Mouse (Mus musculus) embryo, embryonic 10 days (tissue): ENCODE measurements around the gene Creb5.

Source experiments
- DNase-seq: peaks from one replicate; pipeline ENCODE4 v3.0.0-alpha.2; 2015; ENCODE audit warnings: low spot score

The Creb5 gene

GRCm38 (mm10) chr6:53706604-53707330 is 419.7 kb downstream of the Creb5 start:
- no peak for DNase-seq

GRCm38 (mm10) chr6:53707795-53708194 is 420.7 kb downstream of the Creb5 start:
- DNase-seq, result no peak

- DNase-seq, result no peak
Measured at GRCm38 (mm10) chr6:53709694-53710442, 422.8 kb downstream of the Creb5 start.

GRCm38 (mm10) chr6:53710560-53710959 is 423.5 kb downstream of the Creb5 start:
- no peak for DNase-seq

- no peak for DNase-seq
Measured at GRCm38 (mm10) chr6:53713152-53713551, 426.1 kb downstream of the Creb5 start.

GRCm38 (mm10) chr6:53714908-53715321 is 427.8 kb downstream of the Creb5 start:
- no peak for DNase-seq

GRCm38 (mm10) chr6:53716013-53716412 is 428.9 kb downstream of the Creb5 start:
- DNase-seq, result no peak

- DNase-seq, result no peak
Measured at GRCm38 (mm10) chr6:53720009-53720408, 432.9 kb downstream of the Creb5 start.

GRCm38 (mm10) chr6:53721595-53721994 is 434.5 kb downstream of the Creb5 start:
- DNase-seq, result peak; percentile 77

- DNase-seq, result no peak
Measured at GRCm38 (mm10) chr6:53722694-53723093, 435.6 kb downstream of the Creb5 start.

GRCm38 (mm10) chr6:53730487-53730886 is 443.4 kb downstream of the Creb5 start:
- no peak for DNase-seq

GRCm38 (mm10) chr6:53730996-53731485 is 444.0 kb downstream of the Creb5 start:
- DNase-seq, result no peak

GRCm38 (mm10) chr6:53733546-53733945 is 446.5 kb downstream of the Creb5 start:
- DNase-seq, result no peak

GRCm38 (mm10) chr6:53733999-53734398 is 446.9 kb downstream of the Creb5 start:
- DNase-seq, result peak; percentile 21

- DNase-seq, result no peak
Measured at GRCm38 (mm10) chr6:53735696-53736095, 448.6 kb downstream of the Creb5 start.

- peak; percentile 12 for DNase-seq
Measured at GRCm38 (mm10) chr6:53738206-53738605, 451.1 kb downstream of the Creb5 start.

GRCm38 (mm10) chr6:53741222-53741621 is 454.2 kb downstream of the Creb5 start:
- no peak for DNase-seq
